Mouse (Mus musculus): ENCODE data around the gene Fermt2.

DNA sequence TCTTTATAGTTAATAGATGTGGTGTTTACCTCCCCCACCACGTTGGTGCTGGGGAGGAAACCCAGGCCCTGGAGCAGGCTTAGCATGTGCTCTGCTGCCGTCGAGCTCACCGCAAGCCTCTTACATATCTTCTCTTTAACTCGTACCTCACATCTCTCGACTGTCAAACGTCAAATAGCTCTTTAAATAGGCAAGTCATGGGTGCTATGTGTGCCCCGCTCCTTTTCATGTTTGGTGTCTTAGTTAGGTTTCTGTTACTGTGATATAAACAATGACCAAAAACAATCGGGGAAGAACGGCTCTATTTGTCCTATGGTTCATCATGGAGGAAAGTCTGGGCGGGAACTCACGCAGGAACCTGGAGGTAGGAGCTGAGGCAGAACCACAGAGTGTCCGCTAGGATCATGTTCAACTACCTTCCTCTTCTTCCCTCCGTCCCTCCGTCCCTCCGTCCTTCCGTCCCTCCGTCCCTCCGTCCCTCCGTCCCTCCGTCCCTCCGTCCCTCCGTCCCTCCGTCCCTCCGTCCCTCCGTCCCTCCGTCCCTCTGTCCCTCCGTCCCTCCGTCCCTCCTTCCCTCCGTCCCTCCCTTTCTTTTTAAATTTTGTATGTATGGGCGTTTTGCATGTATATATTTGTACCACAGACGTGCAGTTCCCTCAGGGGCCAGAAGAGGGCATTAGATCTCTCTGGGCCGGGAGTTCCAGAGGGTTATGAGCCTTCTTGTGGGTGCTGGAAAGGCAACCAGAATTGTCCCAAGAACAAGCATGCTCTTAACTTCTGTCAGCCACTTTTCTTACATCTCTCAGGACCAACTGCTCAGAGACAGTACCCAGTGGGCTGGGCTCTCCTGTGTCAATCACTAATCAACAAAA is 36.4 kb upstream of the Fermt2 start:
- TF ChIP-seq CTCF (IDR thresholded peaks at IDR 0.05; ENCODE audit: extremely low read depth, insufficient read length, insufficient replicate concordance, low read depth, low read length) (peak; percentile 74; the same call in 1 of the 2 replicates), POLR2A (IDR thresholded peaks at IDR 0.05; ENCODE audit: low read depth, low read length) (no peak)

Measured in small intestine, adult 2 months (tissue).